Mouse (Mus musculus): ENCODE measurements around the gene Slc9a1. TPM values are rescaled to one million over a fixed set of nuclear protein-coding genes. Genes with fewer than 3 reads are reported as not detected.

The Slc9a1 gene
- total and polyA plus RNA-seq, 3 experiments, result 7.3 to 44.6 (median 27.3) TPM

DNA sequence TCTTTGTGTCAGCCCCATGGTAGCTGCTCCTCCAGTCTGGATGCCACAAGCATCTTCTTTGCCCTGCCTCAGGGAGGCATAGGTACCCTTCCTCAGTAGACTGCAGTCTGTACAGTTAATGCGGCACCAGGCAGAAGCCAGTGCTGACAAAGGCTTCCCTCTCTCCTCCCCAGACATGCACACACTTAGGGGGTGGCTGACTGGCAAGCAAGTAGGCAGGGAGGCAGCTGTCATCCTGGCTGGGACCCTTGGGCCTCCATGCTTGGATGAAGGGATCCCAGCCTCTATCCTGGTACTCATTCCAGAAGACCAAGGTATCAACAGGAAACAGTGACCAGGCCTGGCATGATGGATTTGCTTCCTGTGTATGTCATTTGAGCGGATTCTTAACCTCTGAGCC is 26.6 kb downstream of the Slc9a1 start:
- Histone ChIP-seq H3K36me3 (replicated peaks) (peaks cover 78% of the 10 kb centered on the region), H3K27me3 (ENCODE audit: insufficient read depth, low read length) (no peaks in the 10 kb centered on the region), H3K9me3 (replicated peaks) (no peaks in the 10 kb centered on the region), H3K4me3 (ENCODE audit: low read depth, low read length) (no peak overlapping the region), H3K4me1 (ENCODE audit: insufficient read depth, low read depth, low read length) (peaks cover 27% of the 10 kb centered on the region)
- DNase-seq (ENCODE audit: low spot score) (no peak), ATAC-seq (ENCODE audit: extremely low read depth, insufficient number of reproducible peaks, low FRiP score, poor library complexity, severe bottlenecking) (no peak)
- no peak for TF ChIP-seq TAL1 (conservative IDR thresholded peaks at IDR 0.05; ENCODE audit: low read depth, low read length)
- TF ChIP-seq POLR2AphosphoS5 (IDR thresholded peaks at IDR 0.05; ENCODE audit: insufficient replicate concordance, low read depth, low read length), result no peak
- no peak for TF ChIP-seq GATA1 (IDR thresholded peaks at IDR 0.05; ENCODE audit: borderline replicate concordance, low read length)
- no peak for TF ChIP-seq GATA2 (IDR thresholded peaks at IDR 0.05; ENCODE audit: borderline replicate concordance, low read depth, low read length)
- TF ChIP-seq CTCF (IDR thresholded peaks at IDR 0.05; ENCODE audit: low read depth, low read length), result no peak

DNA sequence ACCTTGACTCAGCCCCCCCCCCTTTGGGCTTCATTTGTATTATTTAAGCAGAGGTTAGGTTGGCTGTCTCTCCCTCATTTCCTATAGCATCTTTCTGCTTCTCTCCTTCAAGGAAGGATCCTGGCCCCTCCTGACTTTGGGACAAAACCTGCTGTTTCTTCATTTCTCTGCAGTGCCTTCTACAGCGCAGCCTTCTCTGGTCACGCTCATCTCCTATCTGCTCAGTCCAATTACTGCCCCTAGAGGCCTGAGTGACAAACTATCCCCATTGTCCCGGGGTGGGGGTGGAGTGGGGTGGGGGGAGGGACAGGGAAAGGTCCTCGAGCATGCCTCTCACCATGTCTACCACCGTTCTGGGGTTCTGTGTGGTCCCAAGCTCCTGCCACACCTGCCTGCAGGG is 27.8 kb downstream of the Slc9a1 start:
- DNase-seq (ENCODE audit: low spot score) (no peak), ATAC-seq (ENCODE audit: extremely low read depth, insufficient number of reproducible peaks, low FRiP score, poor library complexity, severe bottlenecking) (no peak)
- H3K4me3 ChIP-seq (ENCODE audit: low read depth, low read length), result no peak overlapping the region
- H3K4me1 ChIP-seq (ENCODE audit: insufficient read depth, low read depth, low read length), result peaks cover 24% of the 10 kb centered on the region
- H3K36me3 ChIP-seq (replicated peaks), result peaks cover 71% of the 10 kb centered on the region
- H3K9me3 ChIP-seq (replicated peaks), result no peaks in the 10 kb centered on the region
- TF ChIP-seq GATA2 (IDR thresholded peaks at IDR 0.05; ENCODE audit: borderline replicate concordance, low read depth, low read length) (no peak), TAL1 (conservative IDR thresholded peaks at IDR 0.05; ENCODE audit: low read depth, low read length) (no peak), CTCF (IDR thresholded peaks at IDR 0.05; ENCODE audit: low read depth, low read length) (no peak), GATA1 (IDR thresholded peaks at IDR 0.05; ENCODE audit: borderline replicate concordance, low read length) (no peak), POLR2AphosphoS5 (IDR thresholded peaks at IDR 0.05; ENCODE audit: insufficient replicate concordance, low read depth, low read length) (no peak)
- no peaks in the 10 kb centered on the region for H3K27me3 ChIP-seq (ENCODE audit: insufficient read depth, low read length)

DNA sequence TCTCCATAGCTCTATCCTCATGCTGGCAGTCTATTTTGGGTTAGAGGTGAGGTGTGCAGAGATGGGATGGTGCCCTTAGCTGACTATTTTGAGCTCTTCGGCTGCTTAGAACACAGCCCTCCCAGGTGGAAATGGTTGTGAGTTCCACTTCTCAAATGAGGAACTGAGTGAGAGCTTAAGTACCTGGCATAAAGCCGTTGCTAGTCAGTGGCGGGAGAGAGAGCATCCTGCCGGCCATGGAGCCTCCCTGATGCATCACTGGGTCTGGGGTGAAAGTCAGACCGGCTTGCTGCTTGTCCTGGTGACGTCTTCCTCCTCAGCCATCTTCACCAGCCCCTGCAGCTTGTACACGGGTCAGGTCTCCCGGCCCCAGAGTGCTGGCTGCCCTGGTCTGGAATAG is 28.5 kb downstream of the Slc9a1 start:
- Histone ChIP-seq H3K9me3 (replicated peaks) (no peaks in the 10 kb centered on the region), H3K27me3 (ENCODE audit: insufficient read depth, low read length) (no peaks in the 10 kb centered on the region), H3K4me3 (ENCODE audit: low read depth, low read length) (no peak overlapping the region), H3K36me3 (replicated peaks) (peaks cover 76% of the 10 kb centered on the region), H3K4me1 (ENCODE audit: insufficient read depth, low read depth, low read length) (peaks cover 24% of the 10 kb centered on the region)
- no peak for DNase-seq (ENCODE audit: low spot score)
- ATAC-seq (ENCODE audit: extremely low read depth, insufficient number of reproducible peaks, low FRiP score, poor library complexity, severe bottlenecking), result no peak
- TF ChIP-seq TAL1 (conservative IDR thresholded peaks at IDR 0.05; ENCODE audit: low read depth, low read length) (no peak), POLR2AphosphoS5 (IDR thresholded peaks at IDR 0.05; ENCODE audit: insufficient replicate concordance, low read depth, low read length) (no peak), CTCF (IDR thresholded peaks at IDR 0.05; ENCODE audit: low read depth, low read length) (no peak), GATA2 (IDR thresholded peaks at IDR 0.05; ENCODE audit: borderline replicate concordance, low read depth, low read length) (no peak), GATA1 (IDR thresholded peaks at IDR 0.05; ENCODE audit: borderline replicate concordance, low read length) (no peak)

DNA sequence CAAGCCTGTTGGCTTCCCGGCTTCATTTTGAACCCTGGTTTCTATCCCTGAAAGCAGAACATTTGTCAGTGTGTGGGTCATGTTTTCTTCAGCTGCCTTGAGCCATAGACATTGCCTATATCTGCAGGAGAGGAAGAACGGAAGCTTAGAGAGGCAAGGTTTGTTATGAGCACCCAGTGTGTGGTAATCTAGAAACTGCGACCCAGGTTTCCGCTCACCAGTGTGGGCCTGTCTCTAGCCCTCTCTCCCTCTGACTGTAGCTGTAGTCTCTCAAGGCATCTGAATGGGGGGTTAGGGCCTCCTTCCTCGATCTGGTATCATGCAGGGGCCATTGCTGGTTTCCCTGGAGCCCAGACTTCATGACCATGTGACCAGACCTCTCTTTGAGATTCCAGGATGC is 29.1 kb downstream of the Slc9a1 start:
- TF ChIP-seq CTCF (IDR thresholded peaks at IDR 0.05; ENCODE audit: low read depth, low read length), result no peak
- no peak for TF ChIP-seq POLR2AphosphoS5 (IDR thresholded peaks at IDR 0.05; ENCODE audit: insufficient replicate concordance, low read depth, low read length)
- TF ChIP-seq TAL1 (conservative IDR thresholded peaks at IDR 0.05; ENCODE audit: low read depth, low read length), result no peak
- TF ChIP-seq GATA2 (IDR thresholded peaks at IDR 0.05; ENCODE audit: borderline replicate concordance, low read depth, low read length), result no peak
- no peak for TF ChIP-seq GATA1 (IDR thresholded peaks at IDR 0.05; ENCODE audit: borderline replicate concordance, low read length)
- no peak overlapping the region for H3K4me3 ChIP-seq (ENCODE audit: low read depth, low read length)
- no peaks in the 10 kb centered on the region for H3K27me3 ChIP-seq (ENCODE audit: insufficient read depth, low read length)
- H3K4me1 ChIP-seq (ENCODE audit: insufficient read depth, low read depth, low read length), result peaks cover 24% of the 10 kb centered on the region
- peaks cover 83% of the 10 kb centered on the region for H3K36me3 ChIP-seq (replicated peaks)
- H3K9me3 ChIP-seq (replicated peaks), result no peaks in the 10 kb centered on the region
- no peak for ATAC-seq (ENCODE audit: extremely low read depth, insufficient number of reproducible peaks, low FRiP score, poor library complexity, severe bottlenecking)
- DNase-seq (ENCODE audit: low spot score), result no peak

DNA sequence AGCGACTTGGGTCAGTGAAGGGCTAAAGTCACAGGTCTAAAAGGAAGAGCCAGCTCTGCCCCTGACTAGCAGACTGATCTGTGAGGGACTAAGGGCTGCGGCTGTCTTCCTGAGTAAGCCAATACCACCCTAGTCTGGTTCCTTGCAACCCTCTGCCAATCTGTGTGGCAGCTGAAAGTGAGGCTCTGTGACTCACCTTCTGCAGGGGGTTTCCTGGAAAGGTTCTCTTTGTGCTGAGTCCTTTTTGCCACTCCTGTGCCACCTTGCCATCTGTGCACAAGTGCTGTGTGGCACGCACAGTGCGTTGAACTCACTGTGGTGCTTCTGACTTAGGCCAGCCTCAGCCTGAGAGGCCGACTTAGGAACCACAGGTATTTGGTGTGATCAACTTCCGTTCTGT is 30.0 kb downstream of the Slc9a1 start:
- H3K4me1 ChIP-seq (ENCODE audit: insufficient read depth, low read depth, low read length), result peaks cover 22% of the 10 kb centered on the region
- H3K9me3 ChIP-seq (replicated peaks), result no peaks in the 10 kb centered on the region
- peaks cover 90% of the 10 kb centered on the region for H3K36me3 ChIP-seq (replicated peaks)
- H3K4me3 ChIP-seq (ENCODE audit: low read depth, low read length), result no peak overlapping the region
- ATAC-seq (ENCODE audit: extremely low read depth, insufficient number of reproducible peaks, low FRiP score, poor library complexity, severe bottlenecking) (no peak), DNase-seq (ENCODE audit: low spot score) (no peak)
- TF ChIP-seq POLR2AphosphoS5 (IDR thresholded peaks at IDR 0.05; ENCODE audit: insufficient replicate concordance, low read depth, low read length) (no peak), GATA2 (IDR thresholded peaks at IDR 0.05; ENCODE audit: borderline replicate concordance, low read depth, low read length) (no peak), CTCF (IDR thresholded peaks at IDR 0.05; ENCODE audit: low read depth, low read length) (no peak), TAL1 (conservative IDR thresholded peaks at IDR 0.05; ENCODE audit: low read depth, low read length) (no peak), GATA1 (IDR thresholded peaks at IDR 0.05; ENCODE audit: borderline replicate concordance, low read length) (no peak)
- H3K27me3 ChIP-seq (ENCODE audit: insufficient read depth, low read length), result no peaks in the 10 kb centered on the region

DNA sequence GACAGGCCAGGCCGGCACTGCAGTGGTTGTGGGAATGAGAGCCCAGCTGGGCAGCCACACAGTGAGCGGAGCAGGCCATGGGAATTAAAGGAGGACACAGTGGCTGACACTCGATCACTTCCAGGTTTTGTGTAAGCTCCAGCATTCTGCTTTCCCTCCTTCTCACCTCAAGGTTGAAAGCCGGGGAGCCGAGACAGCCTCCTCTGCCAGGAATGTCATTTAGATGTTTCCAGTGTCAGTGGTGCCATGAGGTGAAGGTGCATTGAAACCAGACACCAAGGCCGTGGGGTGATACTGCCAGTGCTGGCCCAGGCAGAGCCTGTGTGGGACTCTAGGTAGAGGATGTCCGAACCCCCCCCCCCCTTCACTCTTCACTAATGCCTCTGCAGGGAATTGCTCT is 30.6 kb downstream of the Slc9a1 start:
- Histone ChIP-seq H3K36me3 (replicated peaks) (peaks cover 90% of the 10 kb centered on the region), H3K4me1 (ENCODE audit: insufficient read depth, low read depth, low read length) (peaks cover 19% of the 10 kb centered on the region)
- no peak for DNase-seq (ENCODE audit: low spot score)

More for the DNA sequence above, 30.6 kb downstream of the Slc9a1 start:
- H3K27me3 ChIP-seq (ENCODE audit: insufficient read depth, low read length), result no peaks in the 10 kb centered on the region
- no peak for ATAC-seq (ENCODE audit: extremely low read depth, insufficient number of reproducible peaks, low FRiP score, poor library complexity, severe bottlenecking)
- H3K9me3 ChIP-seq (replicated peaks), result no peaks in the 10 kb centered on the region
- no peak overlapping the region for H3K4me3 ChIP-seq (ENCODE audit: low read depth, low read length)
- TF ChIP-seq CTCF (IDR thresholded peaks at IDR 0.05; ENCODE audit: low read depth, low read length) (no peak), GATA2 (IDR thresholded peaks at IDR 0.05; ENCODE audit: borderline replicate concordance, low read depth, low read length) (no peak), POLR2AphosphoS5 (IDR thresholded peaks at IDR 0.05; ENCODE audit: insufficient replicate concordance, low read depth, low read length) (no peak), GATA1 (IDR thresholded peaks at IDR 0.05; ENCODE audit: borderline replicate concordance, low read length) (no peak), TAL1 (conservative IDR thresholded peaks at IDR 0.05; ENCODE audit: low read depth, low read length) (no peak)

Measured in G1E (cell line).